Mouse (Mus musculus): ENCODE results near the gene Triap1. TPM values are rescaled to one million over a fixed set of nuclear protein-coding genes. Genes with fewer than 3 reads are reported as not detected.

Triap1 gene
- polyA plus RNA-seq, 1 experiment from 2014 or later = 63.3 TPM

GRCm38 (mm10) chr5:115327610-115328548 is 13.1 kb upstream of the Triap1 start:
- peaks cover 4% of the 10 kb centered on the region for H3K4me1 ChIP-seq (replicated peaks; ENCODE audit: control insufficient read depth, insufficient read depth)
- H3K4me3 ChIP-seq (ENCODE audit: low read depth, low read length) = peak overlapping the region; percentile 83
- peak overlapping the region; percentile 87 for H3K9ac ChIP-seq (ENCODE audit: low read length)
- H3K27ac ChIP-seq (replicated peaks) = peak overlapping the region; percentile 88
- no peaks in the 10 kb centered on the region for H3K9me3 ChIP-seq (ENCODE audit: control insufficient read depth, low read length)
- DNase-seq (ENCODE audit: low spot score) (no peak), ATAC-seq (ENCODE audit: low FRiP score, low TSS enrichment) (peak; percentile 3; the same call in 1 of the 2 replicates)
- TF ChIP-seq EP300 (optimal IDR thresholded peaks at IDR 0.05) (no peak), CTCF (IDR thresholded peaks at IDR 0.05; ENCODE audit: low read depth) (no peak)
- H3K4me2 ChIP-seq (replicated peaks; ENCODE audit: low read depth) = peak overlapping the region; percentile 98
- 1% methylated on average over 55 of the region's 55 CpGs for WGBS
- no peaks in the 10 kb centered on the region for H3K27me3 ChIP-seq (ENCODE audit: control insufficient read depth, insufficient read depth, low read length)
- H3K36me3 ChIP-seq (ENCODE audit: control insufficient read depth, insufficient read depth, low read length) = peaks cover 13% of the 10 kb centered on the region

- Histone ChIP-seq H3K4me1 (replicated peaks; ENCODE audit: control insufficient read depth, insufficient read depth) (peaks cover 4% of the 10 kb centered on the region), H3K4me3 (ENCODE audit: low read depth, low read length) (no peak overlapping the region), H3K36me3 (ENCODE audit: control insufficient read depth, insufficient read depth, low read length) (peaks cover 24% of the 10 kb centered on the region), H3K9ac (ENCODE audit: low read length) (no peak overlapping the region), H3K9me3 (ENCODE audit: control insufficient read depth, low read length) (no peaks in the 10 kb centered on the region), H3K27me3 (ENCODE audit: control insufficient read depth, insufficient read depth, low read length) (no peaks in the 10 kb centered on the region), H3K4me2 (replicated peaks; ENCODE audit: low read depth) (no peak overlapping the region), H3K27ac (replicated peaks) (no peak overlapping the region)
- DNase-seq (ENCODE audit: low spot score) (no peak), ATAC-seq (ENCODE audit: low FRiP score, low TSS enrichment) (no peak)
- no peak for TF ChIP-seq EP300 (optimal IDR thresholded peaks at IDR 0.05)
- TF ChIP-seq CTCF (IDR thresholded peaks at IDR 0.05; ENCODE audit: low read depth) = no peak
- 69% methylated on average over 9 of the region's 9 CpGs for WGBS
These were observed 10.1 kb upstream of the Triap1 start for GRCm38 (mm10) chr5:115330955-115331354.

- 57% methylated on average over 3 of the region's 3 CpGs for WGBS
- ATAC-seq (ENCODE audit: low FRiP score, low TSS enrichment) (no peak), DNase-seq (ENCODE audit: low spot score) (no peak)
- Histone ChIP-seq H3K4me3 (ENCODE audit: low read depth, low read length) (no peak overlapping the region), H3K36me3 (ENCODE audit: control insufficient read depth, insufficient read depth, low read length) (peaks cover 25% of the 10 kb centered on the region), H3K27me3 (ENCODE audit: control insufficient read depth, insufficient read depth, low read length) (no peaks in the 10 kb centered on the region), H3K9me3 (ENCODE audit: control insufficient read depth, low read length) (no peaks in the 10 kb centered on the region), H3K27ac (replicated peaks) (no peak overlapping the region), H3K4me2 (replicated peaks; ENCODE audit: low read depth) (no peak overlapping the region), H3K9ac (ENCODE audit: low read length) (no peak overlapping the region), H3K4me1 (replicated peaks; ENCODE audit: control insufficient read depth, insufficient read depth) (no peaks in the 10 kb centered on the region)
- TF ChIP-seq EP300 (optimal IDR thresholded peaks at IDR 0.05) (no peak), CTCF (IDR thresholded peaks at IDR 0.05; ENCODE audit: low read depth) (no peak)
These were observed 7.4 kb upstream of the Triap1 start for GRCm38 (mm10) chr5:115333626-115334025.

GRCm38 (mm10) chr5:115340007-115340406 is 1.0 kb upstream of the Triap1 start:
- peak overlapping the region; percentile 92; the same call in 1 of the 2 replicates for H3K9ac ChIP-seq (ENCODE audit: low read length)

GRCm38 (mm10) chr5:115341314-115342165 is 515 bp downstream of the Triap1 start:
- Histone ChIP-seq H3K36me3 (ENCODE audit: control insufficient read depth, insufficient read depth, low read length) (peaks cover 4% of the 10 kb centered on the region; the same call in 1 of the 2 replicates), H3K27ac (replicated peaks) (peak overlapping the region; percentile 78), H3K4me3 (ENCODE audit: low read depth, low read length) (peak overlapping the region; percentile 91), H3K4me2 (replicated peaks; ENCODE audit: low read depth) (peak overlapping the region; percentile 92), H3K9me3 (ENCODE audit: control insufficient read depth, low read length) (no peaks in the 10 kb centered on the region), H3K9ac (ENCODE audit: low read length) (peak overlapping the region; percentile 92), H3K4me1 (replicated peaks; ENCODE audit: control insufficient read depth, insufficient read depth) (no peaks in the 10 kb centered on the region), H3K27me3 (ENCODE audit: control insufficient read depth, insufficient read depth, low read length) (no peaks in the 10 kb centered on the region)
- WGBS = 9% methylated on average over 36 of the region's 36 CpGs
- DNase-seq (ENCODE audit: low spot score) = no peak
- peak; percentile 53; the same call in 1 of the 2 replicates for ATAC-seq (ENCODE audit: low FRiP score, low TSS enrichment)
- no peak for TF ChIP-seq EP300 (optimal IDR thresholded peaks at IDR 0.05)
- TF ChIP-seq CTCF (IDR thresholded peaks at IDR 0.05; ENCODE audit: low read depth) = no peak; the same call in 1 of the 2 replicates

More at GRCm38 (mm10) chr5:115340007-115340406, 1.0 kb upstream of the Triap1 start:
- no peak for ATAC-seq (ENCODE audit: low FRiP score, low TSS enrichment)
- TF ChIP-seq EP300 (optimal IDR thresholded peaks at IDR 0.05) = no peak
- no peak for TF ChIP-seq CTCF (IDR thresholded peaks at IDR 0.05; ENCODE audit: low read depth)
- 16% methylated on average over 7 of the region's 7 CpGs for WGBS
- Histone ChIP-seq H3K27me3 (ENCODE audit: control insufficient read depth, insufficient read depth, low read length) (no peaks in the 10 kb centered on the region), H3K4me2 (replicated peaks; ENCODE audit: low read depth) (peak overlapping the region; percentile 92), H3K27ac (replicated peaks) (no peak overlapping the region), H3K4me1 (replicated peaks; ENCODE audit: control insufficient read depth, insufficient read depth) (no peaks in the 10 kb centered on the region), H3K4me3 (ENCODE audit: low read depth, low read length) (peak overlapping the region; percentile 91), H3K9me3 (ENCODE audit: control insufficient read depth, low read length) (no peaks in the 10 kb centered on the region), H3K36me3 (ENCODE audit: control insufficient read depth, insufficient read depth, low read length) (peaks cover 5% of the 10 kb centered on the region)
- DNase-seq (ENCODE audit: low spot score) = no peak
